Mouse (Mus musculus): ENCODE results near the gene Pde4c. TPM values are rescaled to one million over a fixed set of nuclear protein-coding genes. Genes with fewer than 3 reads are reported as not detected.
A peak's percentile ranks its signal among the peaks of the same experiment; 100 is the strongest.

The Pde4c gene
- polyA plus RNA-seq, 1 experiment from 2014 or later: 0.23 TPM

GRCm38 (mm10) chr8:70698310-70699109 is 25.0 kb upstream of the Pde4c start, which contains the start of gene Jund:
TSS of gene Jund (plus strand) at chr8:70698949.
- 0 out of 2 replicates have a peak, but pooled peaks cover 6% of the 10 kb centered on the region for H3K27me3 ChIP-seq
- H3K9me3 ChIP-seq: no peaks in the 10 kb centered on the region
- H3K27ac ChIP-seq: peak within 1 kb of the TSS; percentile 100
- H3K9ac ChIP-seq: peak within 1 kb of the TSS; percentile 100
- H3K4me1 ChIP-seq (replicated peaks): peaks cover 63% of the 10 kb centered on the region
- H3K4me2 ChIP-seq: peak within 1 kb of the TSS; percentile 87
- peak; percentile 87 for ATAC-seq (ENCODE audit: low FRiP score)
- peak within 1 kb of the TSS; percentile 96 for H3K4me3 ChIP-seq
- under 1% methylated on average over 61 of the region's 69 CpGs for WGBS
- H3K36me3 ChIP-seq: peaks cover 9% of the 10 kb centered on the region

- H3K27ac ChIP-seq: peak overlapping the region; percentile 100
- H3K4me2 ChIP-seq: peak overlapping the region; percentile 87
- H3K9ac ChIP-seq: peak overlapping the region; percentile 100
- WGBS: under 1% methylated on average over 85 of the region's 89 CpGs
- H3K4me1 ChIP-seq (replicated peaks): peaks cover 71% of the 10 kb centered on the region
- H3K9me3 ChIP-seq: no peaks in the 10 kb centered on the region
- ATAC-seq (ENCODE audit: low FRiP score): peak; percentile 7
- H3K27me3 ChIP-seq: 0 out of 2 replicates have a peak, but pooled peaks cover 6% of the 10 kb centered on the region
- H3K4me3 ChIP-seq: peak overlapping the region; percentile 96
- peaks cover 9% of the 10 kb centered on the region for H3K36me3 ChIP-seq
These were observed 24.2 kb upstream of the Pde4c start for GRCm38 (mm10) chr8:70699116-70699833.

- peaks cover 9% of the 10 kb centered on the region for H3K36me3 ChIP-seq
- 0 out of 2 replicates have a peak, but pooled peaks have one; percentile 1 for ATAC-seq (ENCODE audit: low FRiP score)
- peaks cover 71% of the 10 kb centered on the region for H3K4me1 ChIP-seq (replicated peaks)
- WGBS: under 1% methylated on average over 55 of the region's 59 CpGs
- H3K27ac ChIP-seq: peak overlapping the region; percentile 100
- H3K4me3 ChIP-seq: peak overlapping the region; percentile 96
- H3K9me3 ChIP-seq: no peaks in the 10 kb centered on the region
- peak overlapping the region; percentile 100 for H3K9ac ChIP-seq
- 0 out of 2 replicates have a peak, but pooled peaks cover under 1% of the 10 kb centered on the region for H3K27me3 ChIP-seq
- H3K4me2 ChIP-seq: peak overlapping the region; percentile 87
These were observed 23.5 kb upstream of the Pde4c start for GRCm38 (mm10) chr8:70699834-70700554.

GRCm38 (mm10) chr8:70700555-70700922 is 23.0 kb upstream of the Pde4c start:
- WGBS: under 1% methylated on average over 14 of the region's 20 CpGs
- Histone ChIP-seq H3K9me3 (no peaks in the 10 kb centered on the region), H3K27ac (peak overlapping the region; percentile 100), H3K4me2 (peak overlapping the region; percentile 87), H3K9ac (peak overlapping the region; percentile 100), H3K4me1 (replicated peaks) (peaks cover 65% of the 10 kb centered on the region), H3K36me3 (peaks cover 9% of the 10 kb centered on the region), H3K27me3 (no peaks in the 10 kb centered on the region), H3K4me3 (peak overlapping the region; percentile 96)
- ATAC-seq (ENCODE audit: low FRiP score): peak; percentile 23; the same call in 1 of the 2 replicates

GRCm38 (mm10) chr8:70701048-70701981 is 22.2 kb upstream of the Pde4c start:
- ATAC-seq (ENCODE audit: low FRiP score): no peak
- WGBS: 52% methylated on average over 10 of the region's 10 CpGs
- Histone ChIP-seq H3K4me3 (peak overlapping the region; percentile 96), H3K9ac (peak overlapping the region; percentile 100), H3K9me3 (no peaks in the 10 kb centered on the region), H3K27ac (peak overlapping the region; percentile 100), H3K4me1 (replicated peaks) (peaks cover 58% of the 10 kb centered on the region), H3K4me2 (peak overlapping the region; percentile 87), H3K27me3 (no peaks in the 10 kb centered on the region), H3K36me3 (peaks cover 9% of the 10 kb centered on the region)

- ATAC-seq (ENCODE audit: low FRiP score): no peak
- Histone ChIP-seq H3K27ac (no peak overlapping the region), H3K4me3 (peak overlapping the region; percentile 96)
These were observed 21.3 kb upstream of the Pde4c start for GRCm38 (mm10) chr8:70701982-70702841.

GRCm38 (mm10) chr8:70702842-70703182 is 20.7 kb upstream of the Pde4c start:
- 84% methylated on average over 3 of the region's 3 CpGs for WGBS
- H3K9ac ChIP-seq: peak overlapping the region; percentile 100
- H3K4me3 ChIP-seq: 0 out of 2 replicates have a peak overlapping the region, but pooled peaks have one; percentile 96
- peaks cover 9% of the 10 kb centered on the region for H3K36me3 ChIP-seq
- H3K27me3 ChIP-seq: no peaks in the 10 kb centered on the region
- peak overlapping the region; percentile 87 for H3K4me2 ChIP-seq
- no peak overlapping the region for H3K27ac ChIP-seq
- peaks cover 43% of the 10 kb centered on the region for H3K4me1 ChIP-seq (replicated peaks)
- no peak for ATAC-seq (ENCODE audit: low FRiP score)
- H3K9me3 ChIP-seq: no peaks in the 10 kb centered on the region

More at GRCm38 (mm10) chr8:70701982-70702841, 21.3 kb upstream of the Pde4c start:
- 87% methylated on average over 2 of the region's 2 CpGs for WGBS
- H3K4me1 ChIP-seq (replicated peaks): peaks cover 49% of the 10 kb centered on the region
- no peaks in the 10 kb centered on the region for H3K9me3 ChIP-seq
- peaks cover 9% of the 10 kb centered on the region for H3K36me3 ChIP-seq
- H3K9ac ChIP-seq: peak overlapping the region; percentile 100
- H3K4me2 ChIP-seq: peak overlapping the region; percentile 87
- H3K27me3 ChIP-seq: no peaks in the 10 kb centered on the region

- H3K9ac ChIP-seq: peak within 1 kb of the TSS; percentile 100
- peak within 1 kb of the TSS; percentile 87 for H3K4me2 ChIP-seq
- no peaks in the 10 kb centered on the region for H3K9me3 ChIP-seq
- no peak for ATAC-seq (ENCODE audit: low FRiP score)
- peak within 1 kb of the TSS; percentile 96 for H3K4me3 ChIP-seq
- H3K36me3 ChIP-seq: peaks cover 11% of the 10 kb centered on the region
- WGBS: 98% methylated on average over 3 of the region's 3 CpGs
- no peak within 1 kb of the TSS for H3K27ac ChIP-seq
- no peaks in the 10 kb centered on the region for H3K27me3 ChIP-seq
- peaks cover 38% of the 10 kb centered on the region for H3K4me1 ChIP-seq (replicated peaks)
These were observed 20.2 kb upstream of the Pde4c start, which contains the start of gene Iqcn for GRCm38 (mm10) chr8:70703287-70703686. TSS of gene Iqcn (plus strand) at chr8:70703457.

- Histone ChIP-seq H3K9ac (no peak overlapping the region), H3K4me2 (no peak overlapping the region), H3K36me3 (peaks cover 10% of the 10 kb centered on the region; the same call in 1 of the 2 replicates), H3K4me1 (replicated peaks) (peaks cover 11% of the 10 kb centered on the region), H3K27ac (no peak overlapping the region), H3K9me3 (no peaks in the 10 kb centered on the region), H3K27me3 (no peaks in the 10 kb centered on the region), H3K4me3 (no peak overlapping the region)
- ATAC-seq (ENCODE audit: low FRiP score): no peak
- WGBS: 89% methylated on average over 14 of the region's 14 CpGs
These were observed 15.2 kb upstream of the Pde4c start for GRCm38 (mm10) chr8:70708281-70708680.

GRCm38 (mm10) chr8:70709794-70710193 is 13.7 kb upstream of the Pde4c start:
- Histone ChIP-seq H3K4me2 (no peak overlapping the region), H3K4me3 (no peak overlapping the region), H3K9ac (no peak overlapping the region; the same call in 1 of the 2 replicates), H3K27ac (no peak overlapping the region), H3K4me1 (replicated peaks) (no peaks in the 10 kb centered on the region), H3K27me3 (no peaks in the 10 kb centered on the region), H3K9me3 (no peaks in the 10 kb centered on the region), H3K36me3 (peaks cover 10% of the 10 kb centered on the region; the same call in 1 of the 2 replicates)
- no peak for ATAC-seq (ENCODE audit: low FRiP score)
- WGBS: 93% methylated on average over 9 of the region's 9 CpGs
